Mouse (Mus musculus) hindbrain, embryonic 11.5 days (tissue): ENCODE results near the gene Gm19684. TPM values are rescaled to one million over a fixed set of nuclear protein-coding genes. Genes with fewer than 3 reads are reported as not detected.
"Not testable (repeated sequence)": the region's sequence is repeated elsewhere in the genome, so short reads cannot be mapped to it uniquely, and the experiment has no call there.

Experiments used
- ATAC-seq: fragments of 200-750 bp; cut with Nextera tagmentation; 2 replicates; pipeline ENCODE4 v1.8.0; 2017; ENCODE audit warnings: mild to moderate bottlenecking, moderate TSS enrichment, moderate library complexity; ENCODE audit not compliant: low FRiP score
- DNase-seq: peaks from one replicate; pipeline ENCODE4 v3.0.0-alpha.2; 2015; ENCODE audit warnings: low spot score
- H3K27ac ChIP-seq: fragments of 300-500 bp; sonication (generic); 2 replicates; pipeline ENCODE4 v1.5.1; 2014; ENCODE audit warnings: mild to moderate bottlenecking, low read depth, low read length
- H3K27me3 ChIP-seq: fragments of 300-500 bp; sonication (generic); 2 replicates; pipeline ENCODE4 v1.6.1; 2014; ENCODE audit warnings: mild to moderate bottlenecking, low read length, moderate library complexity, mixed read lengths; ENCODE audit not compliant: control insufficient read depth, insufficient read depth
- H3K36me3 ChIP-seq: fragments of 300-500 bp; sonication (generic); 2 replicates; pipeline ENCODE4 v1.6.1; 2014; ENCODE audit warnings: mild to moderate bottlenecking, low read length, moderate library complexity, mixed read lengths; ENCODE audit not compliant: control insufficient read depth, insufficient read depth
- H3K4me1 ChIP-seq: fragments of 300-500 bp; sonication (generic); replicated peaks from 2 replicates; pipeline ENCODE4 v1.6.1; 2014; ENCODE audit warnings: low read length, mixed read lengths; ENCODE audit not compliant: control insufficient read depth, insufficient read depth
- H3K4me2 ChIP-seq: fragments of 300-500 bp; sonication (generic); replicated peaks from 2 replicates; pipeline ENCODE4 v1.6.1; 2014; ENCODE audit warnings: mild to moderate bottlenecking, low read depth, low read length
- H3K4me3 ChIP-seq: fragments of 300-500 bp; sonication (generic); 2 replicates; pipeline ENCODE4 v1.5.1; 2014; ENCODE audit warnings: low read depth, low read length
- H3K9ac ChIP-seq: fragments of 300-500 bp; sonication (generic); 2 replicates; pipeline ENCODE4 v1.6.1; 2014; ENCODE audit warnings: low read depth, low read length
- H3K9me3 ChIP-seq: fragments of 300-500 bp; sonication (generic); 2 replicates; pipeline ENCODE4 v1.6.1; 2016; ENCODE audit warnings: low read length; ENCODE audit not compliant: control insufficient read depth
- whole genome bisulfite sequencing: fragments of 180-500 bp; shearing (Covaris S2); extraction: QIAGEN DNeasy Blood & Tissue Kit; methylation state at CpG from one replicate; pipeline ENCODE4 v1.1.7; 2014; 5-methylcytosine and 5-hydroxymethylcytosine counted together
- polyA plus RNA-seq: library from polyadenylated mRNA; unstranded; fragments of >200 nt; fragmentation: Nextera tagmentation; extraction: Ambion mirVana; gene quantifications from 2 replicates; pipeline ENCODE4 v1.2.1, GENCODE M21; 2014

Gm19684 gene
- polyA plus RNA-seq, 1 experiment from 2014 or later, result not detected

DNA sequence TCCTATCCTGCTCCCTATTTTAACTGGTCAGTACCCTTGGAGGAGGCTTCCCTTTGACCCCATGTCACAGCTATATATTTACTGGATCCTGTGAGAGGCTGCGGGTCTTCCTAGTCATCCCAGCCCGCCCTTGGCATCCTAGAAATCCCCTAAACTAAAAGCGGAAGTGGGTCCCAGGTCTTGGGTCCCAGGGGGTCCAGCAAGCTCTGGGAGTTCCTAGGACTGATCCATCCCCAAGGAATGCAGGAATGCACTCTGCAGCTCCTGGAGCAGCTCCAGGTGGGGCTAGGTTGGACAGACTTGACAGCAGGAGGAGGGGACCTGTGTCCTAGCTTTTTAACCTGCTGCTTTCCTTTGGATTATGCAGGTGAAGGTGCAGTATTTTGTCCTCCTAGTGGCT, 27.5 kb upstream of the Gm19684 start:
- H3K4me2 ChIP-seq, result no peak overlapping the region
- WGBS, result 26% methylated on average over 3 of the region's 3 CpGs
- H3K27me3 ChIP-seq, result no peaks in the 10 kb centered on the region
- H3K36me3 ChIP-seq, result no peaks in the 10 kb centered on the region
- H3K4me1 ChIP-seq, result no peaks in the 10 kb centered on the region
- no peak overlapping the region for H3K4me3 ChIP-seq
- no peaks in the 10 kb centered on the region for H3K9me3 ChIP-seq
- DNase-seq (no peak), ATAC-seq (no peak)
- H3K9ac ChIP-seq, result no peak overlapping the region
- H3K27ac ChIP-seq, result no peak overlapping the region

DNA sequence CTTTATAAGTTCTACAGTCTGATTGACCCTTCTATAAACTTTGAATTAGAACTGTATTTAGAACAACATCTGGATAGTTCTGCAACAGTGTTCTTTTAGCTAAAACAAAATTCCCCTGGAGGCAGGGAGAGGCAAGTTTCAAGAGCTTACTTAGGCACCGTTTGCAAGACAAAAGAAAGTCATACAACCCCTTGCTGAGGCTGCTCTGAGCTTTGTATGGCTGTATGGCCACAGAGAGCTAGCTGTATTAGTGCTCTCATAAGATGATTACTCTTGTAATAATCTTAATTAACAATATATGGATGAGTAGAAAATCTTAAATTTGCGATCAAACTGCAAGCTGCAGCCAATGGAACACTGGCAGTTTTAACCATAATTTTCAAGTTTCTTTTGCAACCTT, 21.9 kb upstream of the Gm19684 start:
- H3K4me3 ChIP-seq, H3K9ac ChIP-seq, H3K27me3 ChIP-seq, DNase-seq, H3K27ac ChIP-seq, H3K4me2 ChIP-seq, ATAC-seq, H3K4me1 ChIP-seq, H3K9me3 ChIP-seq, H3K36me3 ChIP-seq: not testable (repeated sequence)
- 58% methylated on average over 2 of the region's 2 CpGs for WGBS

DNA sequence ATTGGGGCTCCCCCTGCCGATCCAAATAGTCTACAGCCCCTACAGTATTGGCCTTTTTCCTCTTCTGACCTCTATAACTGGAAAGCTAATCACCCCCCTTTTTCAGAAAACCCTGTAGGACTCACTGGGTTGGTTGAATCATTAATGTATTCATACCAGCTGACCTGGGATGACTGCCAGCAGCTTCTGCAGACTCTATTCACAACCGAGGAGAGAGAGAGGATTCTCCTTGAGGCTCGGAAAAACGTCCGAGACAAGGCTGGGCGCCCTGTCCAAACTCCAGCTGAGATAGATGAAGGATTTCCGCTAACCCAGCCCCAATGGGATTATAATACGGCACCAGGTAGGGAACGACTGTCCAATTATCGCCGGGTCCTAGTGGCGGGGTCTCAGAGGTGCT, 19.4 kb upstream of the Gm19684 start:
- not testable (repeated sequence) for H3K9me3 ChIP-seq, H3K9ac ChIP-seq, H3K27me3 ChIP-seq, H3K4me3 ChIP-seq, H3K4me1 ChIP-seq, ATAC-seq, H3K4me2 ChIP-seq, H3K27ac ChIP-seq, H3K36me3 ChIP-seq, DNase-seq
- WGBS, result 89% methylated on average over 11 of the region's 12 CpGs

DNA sequence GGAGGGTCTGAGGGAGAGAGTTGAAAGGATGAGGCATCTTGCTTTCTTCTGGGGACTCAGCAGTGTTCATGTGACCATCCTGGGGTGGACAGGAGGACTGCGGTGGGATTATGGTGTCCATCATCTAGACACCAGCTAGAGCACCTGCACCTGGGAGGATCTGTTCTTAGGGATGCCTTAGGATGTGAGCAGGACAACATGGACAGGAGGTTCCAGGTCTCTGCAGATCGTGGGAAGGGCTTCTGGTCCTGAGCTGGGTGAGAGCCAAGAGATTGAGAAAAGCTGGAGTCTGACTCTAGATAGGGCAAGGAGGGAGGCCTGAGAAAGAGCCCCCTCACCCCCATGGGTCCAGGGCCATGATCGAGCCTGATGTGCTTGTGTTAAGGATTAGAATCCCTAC, 11.3 kb upstream of the Gm19684 start:
- not testable (repeated sequence) for H3K27ac ChIP-seq, H3K4me3 ChIP-seq, H3K36me3 ChIP-seq, ATAC-seq, H3K4me2 ChIP-seq, H3K4me1 ChIP-seq, H3K9me3 ChIP-seq, DNase-seq, H3K9ac ChIP-seq
- WGBS, result 61% methylated on average over 3 of the region's 3 CpGs
- H3K27me3 ChIP-seq, result peaks cover 11% of the 10 kb centered on the region; the same call in 1 of the 2 replicates

DNA sequence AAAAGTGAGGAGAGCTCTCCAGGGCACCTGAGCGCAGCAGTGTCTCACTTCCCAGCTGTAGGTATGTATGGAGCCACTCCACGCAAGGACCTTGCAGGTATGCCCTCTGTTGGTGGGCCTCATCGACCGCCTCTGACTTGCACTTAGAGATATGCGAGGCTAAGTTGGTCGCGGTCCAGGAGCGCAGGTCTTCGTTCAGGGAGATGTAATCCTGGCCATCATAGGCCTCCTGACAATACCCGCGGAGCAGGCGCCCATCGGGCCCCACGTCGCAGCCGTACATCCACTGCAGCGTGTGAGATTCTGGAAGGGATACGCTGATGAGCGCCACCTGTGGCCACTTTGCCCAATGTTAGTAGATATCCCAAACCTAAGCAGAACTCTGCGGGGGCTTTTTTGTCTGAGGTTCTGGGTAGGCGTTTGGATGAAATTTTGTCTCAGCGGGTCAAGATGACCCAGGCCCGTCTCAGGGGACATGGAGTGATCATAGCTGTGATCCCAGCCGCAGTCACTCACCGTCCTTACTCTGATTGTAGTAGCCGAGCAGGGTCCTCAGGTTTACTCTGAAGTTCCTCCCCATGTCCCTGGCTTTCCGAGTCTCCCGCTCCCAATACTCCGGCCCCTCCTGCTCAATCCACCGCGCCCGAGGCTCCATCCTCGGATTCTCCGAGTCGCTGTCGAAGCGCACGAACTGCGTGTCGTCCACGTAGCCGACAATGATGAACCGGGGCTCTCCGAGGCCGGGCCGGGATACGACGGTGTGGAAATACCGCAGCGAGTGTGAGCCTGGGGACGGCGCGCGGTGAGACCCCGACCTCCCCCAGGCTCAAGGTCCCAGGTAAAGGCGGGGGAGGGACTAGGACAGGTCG, 10.6 kb upstream of the Gm19684 start:
- H3K27ac ChIP-seq, H3K36me3 ChIP-seq, H3K4me1 ChIP-seq, H3K9me3 ChIP-seq: not testable (repeated sequence)
- Histone ChIP-seq H3K27me3 (peaks cover 11% of the 10 kb centered on the region; the same call in 1 of the 2 replicates), H3K9ac (0 out of 2 replicates have a peak overlapping the region, but pooled peaks have one; percentile 21), H3K4me2 (peak overlapping the region; percentile 62), H3K4me3 (peak overlapping the region; percentile 33)
- ATAC-seq (peak; percentile 72), DNase-seq (peak; percentile 48)
- under 1% methylated on average over 57 of the region's 57 CpGs for WGBS

DNA sequence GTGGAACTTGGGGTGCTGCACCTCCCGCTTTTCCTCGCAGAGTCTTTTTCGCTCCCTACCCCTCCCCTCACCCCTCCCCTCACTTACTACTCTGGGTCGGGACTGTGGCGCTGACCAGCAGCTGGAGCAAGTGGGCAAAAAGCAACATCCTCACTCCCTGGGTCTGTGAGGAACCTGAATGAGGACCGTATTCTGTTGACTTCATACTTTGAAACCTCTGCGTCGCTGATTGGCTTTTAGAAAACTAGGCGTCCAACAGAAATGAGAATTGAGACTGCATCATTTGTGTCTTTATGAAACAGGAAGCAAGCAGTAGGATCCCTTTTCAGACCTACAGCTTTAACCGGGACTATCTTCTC, 10.0 kb upstream of the Gm19684 start:
- DNase-seq, H3K9me3 ChIP-seq, H3K4me1 ChIP-seq, H3K27ac ChIP-seq, H3K36me3 ChIP-seq: not testable (repeated sequence)
- Histone ChIP-seq H3K27me3 (peaks cover 11% of the 10 kb centered on the region; the same call in 1 of the 2 replicates), H3K9ac (0 out of 2 replicates have a peak overlapping the region, but pooled peaks have one; percentile 21), H3K4me3 (peak overlapping the region; percentile 33), H3K4me2 (peak overlapping the region; percentile 62)
- WGBS, result 3% methylated on average over 10 of the region's 10 CpGs
- peak; percentile 10; the same call in 1 of the 2 replicates for ATAC-seq

DNA sequence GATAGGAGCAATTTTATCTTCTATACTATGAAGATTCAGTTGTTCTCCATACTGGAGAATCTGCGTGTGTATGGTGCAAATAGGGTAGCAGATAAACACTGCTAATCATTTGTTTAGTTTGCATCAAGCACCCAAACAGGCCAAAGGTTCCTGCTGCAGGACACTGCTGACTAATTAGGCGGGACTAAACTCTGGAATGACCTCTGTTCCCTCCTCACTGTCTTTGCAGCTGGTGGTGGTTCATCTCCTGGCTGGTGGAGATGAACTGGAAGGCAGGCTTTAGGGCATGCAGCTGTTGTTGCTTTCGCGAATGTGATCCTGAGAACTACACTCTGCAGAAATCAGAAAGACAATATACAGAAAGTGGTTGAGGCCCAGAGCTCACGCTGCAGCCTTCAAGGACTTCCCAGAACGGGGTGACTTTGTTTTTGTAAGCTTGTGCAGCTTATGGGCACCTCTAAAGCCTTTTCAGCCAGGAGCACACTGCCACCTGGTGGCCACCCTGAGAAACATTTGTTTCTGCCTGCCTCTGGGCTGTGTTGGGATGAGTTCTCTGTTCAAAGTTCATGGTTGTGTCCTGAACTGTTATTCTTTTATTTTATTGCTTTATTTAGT, 7.4 kb upstream of the Gm19684 start:
- peak; percentile 69 for DNase-seq
- H3K27ac ChIP-seq, H3K4me2 ChIP-seq, ATAC-seq, H3K9ac ChIP-seq, H3K36me3 ChIP-seq, H3K4me1 ChIP-seq, H3K4me3 ChIP-seq, H3K9me3 ChIP-seq: not testable (repeated sequence)
- 23% methylated on average over 6 of the region's 6 CpGs for WGBS
- H3K27me3 ChIP-seq, result peaks cover 11% of the 10 kb centered on the region; the same call in 1 of the 2 replicates

DNA sequence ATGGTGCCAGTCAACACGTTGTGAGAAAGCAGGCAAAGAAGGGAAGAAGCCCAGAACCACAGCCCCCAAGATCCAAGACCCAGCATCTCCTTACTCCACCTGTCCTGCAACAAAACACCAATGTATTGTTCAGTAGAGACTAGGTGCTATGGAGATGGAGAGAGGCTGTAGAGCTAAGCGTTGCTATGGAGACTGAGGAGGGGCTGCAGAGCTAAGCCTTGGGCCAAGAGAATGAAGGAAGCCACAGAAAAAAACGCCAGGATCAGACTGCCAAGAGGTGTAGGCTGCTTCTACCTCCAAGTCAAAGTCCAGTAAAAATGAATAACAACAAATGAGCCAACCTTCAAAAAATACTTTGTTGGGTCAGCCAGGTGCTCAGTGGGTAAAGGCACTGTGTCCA, 4.9 kb upstream of the Gm19684 start:
- 24% methylated on average over 3 of the region's 3 CpGs for WGBS
- H3K9me3 ChIP-seq, ATAC-seq, H3K4me2 ChIP-seq, H3K4me1 ChIP-seq, H3K9ac ChIP-seq, H3K36me3 ChIP-seq, H3K27ac ChIP-seq, H3K27me3 ChIP-seq, H3K4me3 ChIP-seq, DNase-seq: not testable (repeated sequence)

DNA sequence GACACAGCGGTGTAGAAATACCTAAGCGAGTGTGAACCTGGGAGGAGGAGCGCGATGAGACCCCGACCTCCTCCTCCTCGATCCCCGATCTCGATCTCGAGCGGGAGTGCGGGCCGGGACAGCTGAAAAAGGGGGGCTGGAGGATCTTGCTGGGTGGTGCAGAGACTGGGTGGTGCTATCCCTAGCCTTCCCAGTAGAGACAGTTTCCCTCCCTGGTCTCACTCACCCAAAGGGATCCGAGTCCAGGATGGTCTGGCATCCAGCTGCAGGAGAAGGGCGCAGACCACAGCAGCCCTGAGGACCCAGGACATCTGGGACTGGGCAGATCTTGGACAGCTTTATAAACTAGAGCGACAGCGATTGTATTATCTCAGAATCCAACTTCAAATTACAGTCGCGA, 639 bp upstream of the Gm19684 start:
- H3K9me3 ChIP-seq, H3K27ac ChIP-seq, H3K4me1 ChIP-seq, DNase-seq, H3K27me3 ChIP-seq, H3K4me2 ChIP-seq, ATAC-seq, H3K9ac ChIP-seq, H3K36me3 ChIP-seq, H3K4me3 ChIP-seq: not testable (repeated sequence)
- 22% methylated on average over 18 of the region's 18 CpGs for WGBS
